Mouse (Mus musculus) midbrain, postnatal 0 days (tissue): Measurements from ENCODE around the gene Vip. TPM values are rescaled to one million over a fixed set of nuclear protein-coding genes. Genes with fewer than 3 reads are reported as not detected.

ENCODE experiments used
- ATAC-seq: fragments of 200-750 bp; cut with Nextera tagmentation; 2 replicates; pipeline ENCODE4 v1.8.0; 2017; ENCODE audit warnings: moderate number of reproducible peaks, mild to moderate bottlenecking, moderate TSS enrichment, moderate library complexity; ENCODE audit not compliant: low FRiP score
- DNase-seq: peaks from one replicate; pipeline ENCODE4 v3.0.0-alpha.2; 2015; ENCODE audit warnings: low spot score
- H3K27ac ChIP-seq: fragments of 300-500 bp; sonication (generic); 2 replicates; pipeline ENCODE4 v1.5.1; 2014; ENCODE audit warnings: low read depth, mild to moderate bottlenecking, low read length, mixed read lengths
- H3K27me3 ChIP-seq: fragments of 300-500 bp; sonication (generic); 2 replicates; pipeline ENCODE4 v1.6.1; 2014; ENCODE audit warnings: low read length, control low read depth, mixed read lengths; ENCODE audit not compliant: insufficient read depth
- H3K36me3 ChIP-seq: fragments of 300-500 bp; sonication (generic); 2 replicates; pipeline ENCODE4 v1.6.1; 2014; ENCODE audit warnings: low read length, control low read depth, mixed read lengths; ENCODE audit not compliant: insufficient read depth
- H3K4me1 ChIP-seq: fragments of 300-500 bp; sonication (generic); 2 replicates; pipeline ENCODE4 v1.6.1; 2014; ENCODE audit warnings: mild to moderate bottlenecking, control low read depth, antibody characterized with exemption, low read length, mixed read lengths; ENCODE audit not compliant: insufficient read depth
- H3K4me2 ChIP-seq: fragments of 300-500 bp; sonication (generic); 2 replicates; pipeline ENCODE4 v1.6.1; 2014; ENCODE audit warnings: low read depth, mild to moderate bottlenecking, low read length, mixed read lengths; ENCODE audit not compliant: poor library complexity, severe bottlenecking
- H3K4me3 ChIP-seq: fragments of 300-500 bp; sonication (generic); 2 replicates; pipeline ENCODE4 v1.5.1; 2014; ENCODE audit warnings: low read depth, mild to moderate bottlenecking, low read length, moderate library complexity
- H3K9ac ChIP-seq: fragments of 300-500 bp; sonication (generic); replicated peaks from 2 replicates; pipeline ENCODE4 v1.6.1; 2014; ENCODE audit warnings: mild to moderate bottlenecking, low read length, moderate library complexity, mixed read lengths; ENCODE audit not compliant: poor library complexity, severe bottlenecking
- H3K9me3 ChIP-seq: fragments of 300-500 bp; sonication (generic); 2 replicates; pipeline ENCODE4 v1.6.1; 2016; ENCODE audit warnings: low read length, control low read depth
- CTCF ChIP-seq: IDR thresholded peaks from 2 replicates; pipeline ENCODE4 v1.5.1; 2016; ENCODE audit warnings: antibody characterized with exemption, mild to moderate bottlenecking
- WGBS: fragments of 180-500 bp; shearing (Covaris S2); extraction: QIAGEN DNeasy Blood & Tissue Kit; methylation state at CpG from one replicate; pipeline ENCODE4 v1.1.7; 2014; 5-methylcytosine and 5-hydroxymethylcytosine counted together
- polyA plus RNA-seq: library from polyadenylated mRNA; unstranded; fragments of >200 nt; fragmentation: Nextera tagmentation; extraction: Ambion mirVana; gene quantifications from 2 replicates; pipeline ENCODE4 v1.2.1, GENCODE M21; 2015
- total RNA-seq: library from RNA; depleted of rRNA; stranded (reverse); fragments of >200 nt; gene quantifications from 2 replicates; pipeline ENCODE4 v1.2.3, GENCODE M21; 2014; rRNA removed

The Vip gene
- total and polyA plus RNA-seq, 2 experiments from 2014 or later = 1.4 to 1.9 TPM

DNA sequence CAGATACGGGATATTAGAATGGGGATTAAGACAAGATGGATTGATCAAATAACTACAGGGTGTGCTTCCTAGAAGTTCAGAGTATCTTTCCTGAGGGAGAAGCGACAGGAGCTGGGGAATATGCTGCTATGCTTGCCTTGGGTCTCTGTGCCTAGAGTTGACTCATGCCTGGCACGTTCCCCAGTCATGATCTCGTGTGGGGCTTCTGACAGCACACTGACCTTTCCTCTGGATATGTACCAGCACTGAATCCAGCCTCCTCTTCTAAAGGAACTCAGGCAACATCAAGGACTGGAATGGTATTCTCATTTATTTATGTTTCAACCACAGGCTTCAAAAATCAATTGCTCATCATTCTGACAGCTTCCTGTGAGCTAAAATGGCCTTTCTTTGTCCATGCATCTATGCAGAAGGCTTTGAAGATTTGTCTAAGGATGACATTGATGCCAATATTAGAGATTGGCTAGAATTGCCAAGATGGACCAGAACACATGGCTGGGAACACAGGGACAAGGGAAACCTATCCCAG, 5.3 kb upstream of the Vip start:
- Histone ChIP-seq H3K4me1 (no peaks in the 10 kb centered on the region), H3K4me3 (no peak overlapping the region), H3K27ac (no peak overlapping the region), H3K36me3 (no peaks in the 10 kb centered on the region), H3K4me2 (no peak overlapping the region), H3K9ac (no peak overlapping the region), H3K27me3 (no peaks in the 10 kb centered on the region), H3K9me3 (peaks cover 4% of the 10 kb centered on the region; the same call in 1 of the 2 replicates)
- no peak for TF ChIP-seq CTCF
- ATAC-seq = peak; percentile 5; the same call in 1 of the 2 replicates
- WGBS = 81% methylated on average over 4 of the region's 4 CpGs
- DNase-seq = peak; percentile 32

DNA sequence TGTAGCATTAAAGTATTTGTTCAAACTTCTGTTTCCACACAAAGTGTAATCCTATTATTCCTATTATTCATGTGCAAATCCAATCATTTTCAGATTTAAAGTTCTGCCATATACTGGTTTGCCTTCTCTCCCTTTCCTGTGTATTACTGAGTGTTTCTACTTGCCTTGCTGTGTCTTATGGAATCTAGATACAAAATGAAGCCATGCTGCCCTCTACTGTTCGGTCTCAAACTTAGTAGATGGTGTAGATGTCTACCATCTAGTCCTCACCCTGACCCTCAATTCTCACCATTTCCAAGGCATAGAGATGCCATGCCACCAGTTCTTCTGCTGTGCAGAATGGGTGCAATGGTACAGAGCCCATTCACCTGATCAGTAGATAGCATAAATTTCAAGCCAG, 4.7 kb upstream of the Vip start:
- no peaks in the 10 kb centered on the region for H3K36me3 ChIP-seq
- peak; percentile 74 for TF ChIP-seq CTCF
- ATAC-seq = peak; percentile 58; the same call in 1 of the 2 replicates
- H3K9me3 ChIP-seq = no peaks in the 10 kb centered on the region
- H3K27me3 ChIP-seq = no peaks in the 10 kb centered on the region
- H3K4me2 ChIP-seq = no peak overlapping the region
- no peak overlapping the region for H3K27ac ChIP-seq
- H3K9ac ChIP-seq = no peak overlapping the region
- no peaks in the 10 kb centered on the region for H3K4me1 ChIP-seq
- WGBS = 49% methylated on average over 1 of the region's 1 CpGs
- peak; percentile 75 for DNase-seq
- no peak overlapping the region for H3K4me3 ChIP-seq

DNA sequence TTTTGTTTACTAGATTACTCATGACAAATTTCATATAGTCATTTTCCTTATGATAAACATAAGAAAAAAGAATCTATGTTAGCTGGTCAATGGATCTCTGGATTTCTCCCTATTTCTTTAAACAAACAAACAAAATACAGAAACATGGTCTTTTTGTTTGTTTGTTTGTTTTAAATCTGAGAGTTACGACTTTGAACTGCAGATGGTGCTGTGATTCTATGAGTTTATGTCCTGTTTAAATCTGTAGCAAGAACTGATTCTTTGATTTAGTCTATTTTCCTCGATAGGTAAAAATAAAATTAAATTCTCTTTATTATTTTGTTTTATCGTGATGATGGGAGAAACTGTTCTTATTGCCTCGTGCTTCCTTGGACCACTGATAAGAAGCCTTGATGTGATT, 1.7 kb upstream of the Vip start:
- Histone ChIP-seq H3K4me1 (no peaks in the 10 kb centered on the region), H3K4me2 (no peak overlapping the region), H3K36me3 (no peaks in the 10 kb centered on the region), H3K27ac (no peak overlapping the region), H3K4me3 (no peak overlapping the region), H3K9ac (no peak overlapping the region), H3K9me3 (no peaks in the 10 kb centered on the region), H3K27me3 (no peaks in the 10 kb centered on the region)
- DNase-seq (no peak), ATAC-seq (no peak)
- 79% methylated on average over 4 of the region's 4 CpGs for WGBS
- TF ChIP-seq CTCF = peak; percentile 51

DNA sequence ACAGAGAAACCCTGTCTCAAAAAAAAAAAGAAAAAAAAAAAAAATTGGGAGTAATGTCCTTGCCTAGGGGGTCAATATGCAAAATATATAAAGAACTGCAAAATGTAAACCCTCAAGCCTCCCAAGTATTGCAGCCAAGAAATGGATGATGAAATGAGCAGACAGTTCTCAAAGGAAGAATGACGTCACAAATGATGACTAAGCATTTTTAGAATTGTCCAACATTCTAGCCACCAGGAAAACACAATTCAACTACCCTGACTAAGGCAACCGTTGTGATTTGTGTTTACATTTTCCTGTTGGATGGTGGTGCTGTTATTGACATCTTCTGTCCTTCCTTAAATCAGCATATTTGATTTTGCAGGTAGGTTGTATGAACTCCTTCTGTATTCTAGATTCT, 42.3 kb downstream of the Vip start:
- H3K9me3 ChIP-seq = no peaks in the 10 kb centered on the region
- no peaks in the 10 kb centered on the region for H3K36me3 ChIP-seq
- WGBS = 82% methylated on average over 2 of the region's 2 CpGs
- no peak overlapping the region for H3K27ac ChIP-seq
- no peak overlapping the region for H3K9ac ChIP-seq
- H3K4me2 ChIP-seq = no peak overlapping the region
- TF ChIP-seq CTCF = no peak
- H3K4me1 ChIP-seq = no peaks in the 10 kb centered on the region
- no peak for DNase-seq
- no peak overlapping the region for H3K4me3 ChIP-seq
- no peaks in the 10 kb centered on the region for H3K27me3 ChIP-seq
- no peak for ATAC-seq

DNA sequence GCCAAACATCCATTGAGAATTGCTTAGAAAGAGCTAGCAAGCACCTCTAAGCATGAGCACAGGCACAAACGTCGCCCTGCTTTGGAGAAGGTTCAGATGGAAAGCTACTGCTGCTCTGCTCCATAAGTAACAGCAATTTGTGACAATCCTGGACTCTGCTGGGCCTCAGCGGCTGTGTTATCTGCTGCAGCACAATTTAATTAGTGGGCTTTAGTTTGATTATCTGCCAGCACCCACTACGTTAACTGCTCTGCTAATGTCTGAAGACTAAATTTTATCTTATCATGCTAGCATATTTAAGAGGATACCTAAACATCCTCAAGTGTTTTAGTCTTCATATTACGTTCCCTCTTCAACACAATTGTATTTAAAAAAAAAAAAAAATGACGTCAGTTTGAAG, 46.6 kb downstream of the Vip start:
- H3K27me3 ChIP-seq = no peaks in the 10 kb centered on the region
- no peaks in the 10 kb centered on the region for H3K9me3 ChIP-seq
- 71% methylated on average over 6 of the region's 6 CpGs for WGBS
- no peak overlapping the region for H3K9ac ChIP-seq
- no peak overlapping the region for H3K4me3 ChIP-seq
- DNase-seq (peak; percentile 3), ATAC-seq (no peak)
- no peaks in the 10 kb centered on the region for H3K36me3 ChIP-seq
- no peak for TF ChIP-seq CTCF
- H3K4me1 ChIP-seq = no peaks in the 10 kb centered on the region
- no peak overlapping the region for H3K4me2 ChIP-seq
- H3K27ac ChIP-seq = no peak overlapping the region

DNA sequence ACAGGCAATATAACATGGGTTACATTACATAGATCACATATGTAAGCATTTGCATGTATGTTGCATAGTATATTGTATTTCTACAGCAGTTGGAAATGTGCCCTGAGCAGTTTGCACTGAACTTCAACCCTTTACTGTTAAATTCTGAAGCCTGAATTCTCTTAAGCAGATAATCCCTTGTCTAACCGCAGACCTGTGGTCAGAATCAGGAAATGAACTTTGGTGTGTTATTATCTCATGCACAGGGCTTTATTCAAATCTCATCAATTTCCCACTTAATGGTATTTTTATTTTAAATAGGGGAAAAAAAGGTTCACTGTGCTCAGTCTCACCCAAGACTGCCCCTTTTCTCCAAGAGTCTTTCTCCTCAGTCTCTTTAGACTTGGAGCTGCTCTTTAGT, 55.3 kb downstream of the Vip start:
- Histone ChIP-seq H3K9ac (no peak overlapping the region), H3K4me3 (no peak overlapping the region), H3K27ac (no peak overlapping the region), H3K4me2 (no peak overlapping the region), H3K36me3 (no peaks in the 10 kb centered on the region), H3K4me1 (no peaks in the 10 kb centered on the region), H3K9me3 (no peaks in the 10 kb centered on the region), H3K27me3 (no peaks in the 10 kb centered on the region)
- ATAC-seq (no peak), DNase-seq (no peak)
- TF ChIP-seq CTCF = no peak
- 70% methylated on average over 1 of the region's 1 CpGs for WGBS

Other genes starting within 250 kb of the Vip start
- 99.3 and 107 TPM in 2 replicates for gene Syne1, start 87.7 kb upstream of the Vip start, total RNA-seq
- gene Syne1, start 87.7 kb upstream of the Vip start, polyA plus RNA-seq = 15.1 and 18.6 TPM in 2 replicates
- gene Myct1, start 45.4 kb upstream of the Vip start, total RNA-seq = 0.28 and 0.38 TPM in 2 replicates
- gene Myct1, start 45.4 kb upstream of the Vip start, polyA plus RNA-seq = 0.61 and 0.79 TPM in 2 replicates
- 3.2 and 4.2 TPM in 2 replicates for gene Fbxo5, start 166.4 kb downstream of the Vip start, total RNA-seq
- gene Fbxo5, start 166.4 kb downstream of the Vip start, polyA plus RNA-seq = 6.0 and 7.2 TPM in 2 replicates
- 8.9 and 12.6 TPM in 2 replicates for gene Mtrf1l, start 184.7 kb downstream of the Vip start, total RNA-seq
- gene Mtrf1l, start 184.7 kb downstream of the Vip start, polyA plus RNA-seq = 5.2 and 5.4 TPM in 2 replicates